Mouse (Mus musculus): ENCODE data around the gene Cd24a.

The Cd24a gene

GRCm38 (mm10) chr10:43584538-43584937 is 6.5 kb downstream of the Cd24a start:
- DNase-seq (ENCODE audit: low spot score): no peak

GRCm38 (mm10) chr10:43588470-43589177 is 10.5 kb downstream of the Cd24a start:
- DNase-seq (ENCODE audit: low spot score): no peak

DNA sequence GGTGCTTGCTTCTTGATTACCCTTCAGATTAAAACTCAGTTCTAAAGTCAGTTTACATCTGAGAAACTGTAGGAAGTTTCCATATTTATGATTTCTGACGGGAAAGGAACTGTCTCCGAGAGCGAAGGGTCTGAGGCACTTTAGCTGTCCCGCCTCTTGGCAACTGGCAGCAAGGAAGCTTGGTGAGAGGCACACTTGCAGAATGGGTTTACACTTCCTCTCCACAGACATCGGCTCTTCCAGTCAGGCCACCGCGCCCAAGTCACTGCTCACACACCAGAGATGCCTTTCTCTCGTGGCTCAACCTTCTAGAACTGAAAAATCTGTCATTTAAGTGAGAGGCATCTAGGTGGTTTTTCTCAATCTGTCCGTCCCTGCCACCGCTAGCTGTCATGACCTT is 13.4 kb downstream of the Cd24a start:
- DNase-seq (ENCODE audit: low spot score): no peak

- no peak for DNase-seq (ENCODE audit: low spot score)
These were observed 15.1 kb downstream of the Cd24a start for GRCm38 (mm10) chr10:43593182-43593581.

GRCm38 (mm10) chr10:43594187-43594586 is 16.1 kb downstream of the Cd24a start:
- no peak for DNase-seq (ENCODE audit: low spot score)

DNA sequence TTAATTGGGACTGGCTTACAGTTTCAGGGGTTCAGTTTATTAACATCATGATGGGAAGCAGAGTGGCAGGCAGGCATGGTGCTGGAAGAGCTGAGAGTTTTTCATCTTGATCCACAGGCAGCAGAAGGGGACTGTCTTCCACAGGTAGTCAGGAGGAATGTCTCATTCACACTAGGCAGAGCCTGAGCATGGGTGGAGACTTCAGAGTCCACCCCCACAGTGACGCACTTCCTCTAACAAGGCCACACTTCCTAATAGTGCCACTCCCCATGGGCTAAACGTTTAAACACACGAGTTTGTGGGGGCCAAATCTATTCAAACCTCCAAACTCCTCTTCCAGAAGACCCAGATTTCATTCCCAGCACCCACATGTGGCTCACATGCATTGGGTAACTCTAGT is 16.8 kb downstream of the Cd24a start:
- no peak for DNase-seq (ENCODE audit: low spot score)

GRCm38 (mm10) chr10:43598067-43598726 is 20.1 kb downstream of the Cd24a start:
- no peak for DNase-seq (ENCODE audit: low spot score)

DNA sequence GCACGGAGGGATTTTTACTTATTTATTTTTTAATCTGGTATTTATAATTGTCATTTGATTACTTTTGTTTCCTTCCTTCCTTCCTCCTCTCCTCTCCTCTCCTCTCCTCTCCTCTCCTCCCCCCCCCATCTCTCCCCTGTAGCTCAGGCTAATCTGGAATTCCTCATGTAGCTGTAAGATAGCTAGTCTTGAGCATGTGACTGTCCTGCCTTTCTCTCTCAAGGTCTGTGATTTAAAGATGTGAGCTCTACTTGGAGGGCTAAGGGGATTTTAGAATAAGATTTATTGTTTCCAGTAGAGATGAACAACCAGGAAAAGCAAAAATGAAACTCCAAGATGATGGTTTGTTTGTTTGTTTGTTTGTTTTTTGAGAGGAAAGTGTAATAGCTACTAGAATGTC is 23.0 kb downstream of the Cd24a start:
- no peak for DNase-seq (ENCODE audit: low spot score)

DNA sequence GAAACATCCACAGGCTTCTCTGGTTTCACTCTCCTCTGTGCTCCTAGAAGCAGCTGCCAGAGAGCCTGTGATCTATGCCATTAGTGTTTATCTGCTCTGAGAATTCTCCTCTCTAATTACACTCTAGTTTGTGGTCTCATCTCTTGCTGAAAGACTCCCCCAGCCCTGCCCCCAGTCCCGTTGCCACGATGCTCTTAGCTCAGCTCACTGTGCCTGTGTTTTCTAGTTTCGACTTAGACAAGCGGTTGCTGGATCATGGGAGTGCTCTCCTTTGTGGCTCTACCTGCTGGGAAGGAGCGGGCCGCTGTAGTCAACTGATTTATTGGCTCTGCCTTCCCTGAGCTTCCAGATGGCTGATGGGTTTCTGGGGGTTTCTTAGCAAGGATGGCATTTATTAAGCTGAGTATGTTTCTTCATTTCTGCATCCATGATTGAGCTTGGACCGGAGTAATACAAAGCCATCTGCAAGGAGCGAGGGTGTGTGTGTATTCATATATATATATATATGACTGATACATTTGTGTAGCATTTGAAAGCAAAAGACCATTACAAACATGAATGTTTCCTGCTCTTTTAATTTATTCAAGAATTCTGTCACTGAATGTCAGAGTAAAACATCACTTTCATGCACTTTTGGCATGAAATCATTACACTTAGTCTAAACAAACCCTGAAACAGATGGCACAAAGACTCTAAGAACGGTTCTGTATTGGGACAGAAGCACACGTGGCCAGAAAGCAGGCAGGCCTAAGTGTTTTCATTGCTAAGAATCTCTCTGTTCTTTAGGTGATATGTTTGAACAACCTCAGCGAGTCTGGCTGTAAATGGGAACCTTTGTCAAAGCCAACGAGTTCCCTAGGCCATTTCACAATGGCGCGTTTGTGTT is 23.7 kb downstream of the Cd24a start:
- no peak for DNase-seq (ENCODE audit: low spot score)

DNA sequence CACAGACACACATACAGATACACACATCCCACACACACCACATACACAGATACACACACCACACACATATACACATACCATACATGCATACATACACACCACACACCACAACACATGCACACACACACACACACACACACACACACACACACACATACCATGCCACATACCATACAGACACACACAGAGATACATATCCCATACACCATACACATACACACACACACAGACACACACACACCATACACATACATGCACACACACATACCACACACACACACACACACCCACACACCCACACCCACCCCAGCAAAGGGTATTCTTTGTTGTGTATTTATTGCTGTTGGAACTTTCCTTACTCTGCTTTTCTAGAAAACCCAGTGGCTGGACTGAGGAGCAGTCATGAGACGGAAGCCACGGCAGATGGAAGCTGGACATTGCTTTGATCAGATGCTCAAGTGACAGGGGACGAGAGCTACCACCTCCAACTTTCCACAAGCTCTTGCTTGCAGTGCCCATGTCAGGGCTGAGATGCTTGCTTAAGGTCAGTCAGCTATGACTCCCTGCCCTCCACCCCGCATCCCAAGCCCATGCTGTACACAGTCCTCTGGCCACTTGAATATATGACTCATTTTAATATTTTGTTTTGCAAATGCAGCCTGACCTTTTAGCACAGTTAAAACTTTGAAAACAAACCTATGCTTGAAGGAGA is 26.0 kb downstream of the Cd24a start:
- no peak for DNase-seq (ENCODE audit: low spot score)

- no peak for DNase-seq (ENCODE audit: low spot score)
These were observed 26.7 kb downstream of the Cd24a start for GRCm38 (mm10) chr10:43604687-43605250.

DNA sequence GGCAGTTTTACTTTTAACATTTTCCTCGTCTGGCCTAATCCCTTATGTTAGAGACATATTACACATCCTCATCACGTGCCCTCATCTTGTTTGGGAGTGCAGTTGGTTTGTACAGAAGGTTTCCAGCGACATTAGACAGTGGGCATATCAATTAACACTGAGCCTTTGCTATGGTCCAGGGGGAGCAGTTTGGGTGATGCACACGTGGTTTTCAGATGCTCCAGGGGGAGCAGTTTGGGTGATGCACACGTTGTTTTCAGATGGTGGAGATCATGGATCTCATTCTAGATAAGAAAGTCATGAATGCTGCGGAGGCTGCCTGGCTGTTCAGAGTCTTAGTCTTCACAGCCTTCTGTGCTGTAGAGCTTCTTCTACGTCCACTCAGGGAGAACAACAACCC is 27.8 kb downstream of the Cd24a start:
- DNase-seq (ENCODE audit: low spot score): no peak

DNA sequence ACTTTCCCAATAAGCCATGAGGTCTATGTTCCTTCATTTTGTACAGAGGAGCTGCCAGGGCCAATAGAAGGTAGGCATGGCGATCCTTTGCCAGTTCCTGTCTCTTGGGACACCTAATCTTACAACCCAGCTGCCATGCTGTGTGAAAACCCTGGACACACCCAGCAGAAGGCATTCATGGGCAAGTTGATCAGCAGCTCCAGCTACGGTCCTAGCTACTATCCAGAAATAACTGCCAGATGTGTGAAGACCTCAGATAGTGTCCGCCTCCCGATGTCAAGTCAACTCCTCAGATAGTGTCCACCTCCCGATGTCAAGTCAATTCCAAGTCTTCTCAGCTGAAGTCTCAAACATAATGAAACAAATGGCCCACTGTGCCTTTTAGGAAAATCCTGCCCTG is 31.4 kb downstream of the Cd24a start:
- no peak for DNase-seq (ENCODE audit: low spot score)

DNA sequence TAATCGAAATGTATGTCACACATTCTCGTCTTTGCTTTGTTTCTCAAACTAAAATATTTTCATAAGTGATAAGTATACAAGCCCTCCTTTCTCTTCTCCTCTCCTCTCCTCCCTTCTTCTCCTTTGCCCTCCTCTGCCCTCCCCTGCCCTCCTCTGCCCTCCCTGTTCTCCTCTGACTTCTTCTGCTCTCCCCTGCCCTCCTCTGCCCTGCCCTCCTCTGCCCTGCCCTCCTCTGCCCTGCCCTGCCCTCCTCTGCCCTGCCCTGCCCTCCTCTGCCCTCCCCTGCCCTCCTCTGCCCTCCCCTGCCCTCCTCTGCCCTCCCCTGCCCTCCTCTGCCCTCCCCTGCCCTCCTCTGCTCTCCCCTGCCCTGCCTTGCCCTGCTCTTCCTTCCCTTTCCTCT is 31.9 kb downstream of the Cd24a start:
- no peak for DNase-seq (ENCODE audit: low spot score)

DNA sequence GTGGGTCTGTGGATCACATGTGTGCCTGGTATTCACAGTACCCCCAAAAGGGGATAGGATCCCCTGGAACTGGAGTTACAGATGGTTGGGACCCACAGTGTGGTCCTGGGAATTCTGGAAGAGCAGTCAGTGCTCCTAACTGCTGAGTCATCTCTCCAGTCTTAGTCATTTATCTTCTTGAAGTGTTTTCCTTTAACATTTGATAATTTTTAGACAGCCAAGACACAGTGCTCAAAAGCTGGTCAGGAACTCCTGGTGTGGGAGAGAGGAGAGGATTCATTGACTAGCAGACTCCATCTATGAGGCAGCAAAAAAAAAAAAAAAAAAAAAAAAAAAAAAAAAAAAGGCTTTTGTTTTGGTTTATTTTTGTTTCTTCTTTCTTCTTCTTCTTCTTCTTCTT is 33.0 kb downstream of the Cd24a start:
- DNase-seq (ENCODE audit: low spot score): no peak

- DNase-seq (ENCODE audit: low spot score): no peak
These were observed 41.0 kb downstream of the Cd24a start for GRCm38 (mm10) chr10:43619059-43619531.

DNA sequence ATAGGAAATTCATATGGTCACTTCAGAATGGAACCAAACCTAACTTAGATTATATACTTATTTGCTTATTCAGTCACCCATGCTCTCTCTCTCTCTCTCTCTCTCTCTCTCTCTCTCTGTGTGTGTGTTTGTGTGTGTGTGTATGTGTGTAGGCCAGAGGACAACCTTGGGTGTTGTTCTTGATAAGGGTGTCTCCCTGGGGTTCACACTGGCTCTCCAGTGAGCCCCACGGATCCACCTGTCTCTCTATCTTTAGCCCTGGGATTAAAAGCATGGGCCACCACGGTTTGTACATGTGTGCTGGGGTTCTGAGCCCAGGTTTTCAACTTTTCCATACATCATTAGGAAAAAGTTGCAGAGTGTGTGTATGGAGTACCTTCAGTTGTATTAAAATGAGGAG is 41.9 kb downstream of the Cd24a start:
- DNase-seq (ENCODE audit: low spot score): no peak

DNA sequence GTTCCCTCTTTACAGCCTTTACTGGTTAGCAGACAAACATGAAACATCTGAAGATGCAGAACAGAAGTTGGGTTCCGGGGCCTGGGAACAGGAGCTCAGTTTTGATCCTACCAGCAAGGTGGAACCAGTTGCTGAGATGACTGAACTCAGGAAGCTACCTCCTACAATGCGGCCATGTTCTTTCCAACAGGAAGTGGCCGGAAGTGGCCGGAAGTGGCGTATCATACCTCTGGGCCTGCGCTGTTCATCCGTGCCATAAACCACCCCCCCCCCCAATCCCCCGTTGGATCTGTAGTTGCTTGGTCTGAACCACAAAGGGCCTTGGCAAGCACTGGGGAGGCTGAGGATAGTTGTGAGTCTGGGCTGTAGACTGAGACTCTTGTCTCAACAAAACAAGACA is 45.4 kb downstream of the Cd24a start:
- DNase-seq (ENCODE audit: low spot score): no peak

GRCm38 (mm10) chr10:43624362-43624761 is 46.3 kb downstream of the Cd24a start:
- DNase-seq (ENCODE audit: low spot score): no peak

- DNase-seq (ENCODE audit: low spot score): no peak
These were observed 46.8 kb downstream of the Cd24a start for GRCm38 (mm10) chr10:43624791-43625398.

GRCm38 (mm10) chr10:43625578-43625977 is 47.5 kb downstream of the Cd24a start:
- DNase-seq (ENCODE audit: low spot score): no peak
